Mouse (Mus musculus): ENCODE results near the gene Gm3239.
"Not testable (repeated sequence)": the region's sequence is repeated elsewhere in the genome, so short reads cannot be mapped to it uniquely, and the experiment has no call there.

Gm3239 gene

DNA sequence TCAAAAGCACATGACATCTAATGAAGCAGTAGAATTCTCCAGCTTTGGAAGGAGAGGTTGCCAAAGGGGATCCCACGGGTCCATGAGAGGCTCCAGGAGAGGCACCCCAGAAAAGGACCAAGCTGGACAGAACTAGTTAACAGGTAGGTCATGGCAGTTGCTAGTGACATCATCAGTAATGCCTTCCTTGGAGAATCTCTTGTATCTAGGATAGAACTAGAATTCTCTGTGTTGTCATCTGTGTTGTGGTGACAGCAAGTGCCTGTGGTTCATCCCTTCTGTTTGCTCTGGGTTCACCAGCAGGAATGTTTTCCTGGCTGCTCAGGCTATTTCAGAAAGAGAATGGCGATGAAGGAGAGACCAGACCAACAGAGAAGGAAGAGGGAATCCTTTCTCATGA lies at the start of gene Gm3239:
Gm3239 (plus strand) TSS at position 301 of the 400 bp plus-strand sequence.
- not testable (repeated sequence) for DNase-seq (ENCODE audit: low read depth)

DNA sequence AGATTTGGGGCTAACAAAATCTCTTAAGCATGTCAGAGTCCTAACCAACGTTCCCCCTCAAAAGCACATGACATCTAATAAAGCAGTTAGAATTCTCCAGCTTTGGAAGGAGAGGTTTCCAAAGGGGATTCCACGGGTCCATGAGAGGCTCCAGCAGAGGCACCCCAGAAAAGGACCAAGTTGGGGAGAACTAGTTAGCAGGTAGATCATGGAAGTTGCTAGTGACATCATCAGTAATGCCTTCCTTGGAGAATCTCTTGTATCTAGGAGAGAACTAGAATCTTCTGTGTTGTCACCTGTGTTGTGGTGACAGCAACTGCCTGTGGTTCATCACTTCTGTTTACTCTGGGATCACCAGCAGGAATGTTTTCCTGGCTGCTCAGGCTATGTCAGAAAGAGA lies 31.9 kb upstream of the Gm3239 start, which contains the start of gene Gm8159:
Gm8159 (plus strand) TSS at position 301 of the 400 bp plus-strand sequence.
- DNase-seq (ENCODE audit: low read depth) = not testable (repeated sequence)

DNA sequence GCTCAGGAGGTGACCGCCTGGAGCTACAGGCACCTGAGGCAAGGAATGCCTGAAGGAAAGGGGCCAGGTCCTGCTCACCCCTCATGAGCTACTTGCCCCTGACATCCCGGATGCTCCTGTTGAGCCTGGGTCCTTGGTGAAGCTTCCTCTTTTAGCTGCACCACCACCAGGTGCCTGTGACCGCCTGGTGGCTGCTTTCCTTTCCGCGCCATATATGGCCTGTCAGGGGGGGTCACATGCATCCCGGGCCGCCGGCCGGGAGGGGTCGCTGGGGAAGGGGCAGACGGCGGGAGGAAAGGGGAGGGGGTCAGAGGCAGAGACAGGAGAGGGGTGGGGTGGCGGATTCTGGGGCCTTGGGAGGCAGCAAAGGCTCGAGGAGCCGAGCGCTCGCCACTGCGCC lies 14.7 kb upstream of the Gm3239 start:
- not testable (repeated sequence) for DNase-seq (ENCODE audit: low read depth)

DNA sequence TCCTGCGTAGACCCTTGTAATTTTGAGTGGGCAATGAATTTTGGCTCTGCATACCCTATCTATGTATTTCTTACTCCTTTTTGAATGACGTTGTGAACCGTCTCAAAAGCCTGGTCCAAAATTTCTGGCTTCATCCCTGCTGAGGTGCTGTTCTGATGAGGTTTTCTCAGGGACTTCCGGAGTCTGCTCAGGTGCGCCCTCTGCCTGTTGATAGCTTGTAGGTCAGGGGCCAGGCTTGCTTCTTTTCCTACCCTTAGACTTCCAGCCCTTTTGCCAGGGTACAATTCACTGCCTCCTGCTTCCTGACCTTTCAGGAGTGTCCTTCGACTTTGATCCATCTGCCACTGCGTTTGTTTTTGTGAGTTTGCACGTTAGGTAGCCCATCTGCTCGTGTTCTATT lies 13.7 kb upstream of the Gm3239 start:
- DNase-seq (ENCODE audit: low read depth) = not testable (repeated sequence)

DNA sequence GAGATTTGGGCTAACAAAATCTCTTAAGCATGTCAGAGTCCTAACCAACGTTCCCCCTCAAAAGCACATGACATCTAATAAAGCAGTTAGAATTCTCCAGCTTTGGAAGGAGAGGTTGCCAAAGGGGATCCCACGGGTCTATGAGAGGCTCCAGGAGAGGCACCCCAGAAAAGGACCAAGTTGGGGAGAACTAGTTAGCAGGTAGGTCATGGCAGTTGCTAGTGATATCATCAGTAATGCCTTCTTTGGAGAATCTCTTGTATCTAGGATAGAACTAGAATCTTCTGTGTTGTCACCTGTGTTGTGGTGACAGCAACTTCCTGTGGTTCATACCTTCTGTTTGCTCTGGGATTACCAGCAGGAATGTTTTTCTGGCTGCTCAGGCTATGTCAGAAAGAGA lies 44.9 kb downstream of the Gm3239 start, which contains the start of gene Gm7876:
Gm7876 (plus strand) TSS at position 301 of the 400 bp plus-strand sequence.
- DNase-seq (ENCODE audit: low read depth) = not testable (repeated sequence)
